23 mouse cellular contexts compared by ENCODE assay signal in genomic region chr3:39265606-39266005, GRCm38 (mm10).
DNase-seq lines count a peak whose midpoint lies in the region; ATAC-seq lines count a peak whose summit lies in the region.
"Had no signal": no experiment of that assay in that cellular context is flagged by ENCODE, and none has a peak within 500 bp of the region (broad histone marks: within the 10 kb centered on the region; RNA-seq: fewer than 3 reads in every experiment).

No protein-coding gene starts in this region.

- peak; percentile 37; the same call in 1 of the 2 replicates for ATAC-seq in forebrain, embryonic 14.5 days
- ATAC-seq: hindbrain, postnatal 0 days; intestine, embryonic 16.5 days had no signal

- no peaks in the 10 kb centered on the region for H3K9me3 ChIP-seq in forebrain, embryonic 14.5 days (replicated peaks; ENCODE audit: control insufficient read depth, low read length)
- H3K9me3 ChIP-seq in forebrain, embryonic 10.5 days, result no peaks in the 10 kb centered on the region
- H3K9me3 ChIP-seq: embryonic facial prominence, embryonic 15.5 days; heart, embryonic 13.5 days; limb, embryonic 15.5 days had no signal

- WGBS in forebrain, embryonic 14.5 days, result 85% methylated on average over 1 of the region's 1 CpGs
- WGBS in forebrain, embryonic 10.5 days, result 94% methylated on average over 1 of the region's 1 CpGs

- no peaks in the 10 kb centered on the region for H3K4me1 ChIP-seq in forebrain, embryonic 14.5 days (ENCODE audit: control insufficient read depth, insufficient read depth, low read length)
- no peaks in the 10 kb centered on the region for H3K4me1 ChIP-seq in forebrain, embryonic 10.5 days
- H3K4me1 ChIP-seq: embryonic facial prominence, embryonic 15.5 days; heart, embryonic 13.5 days; limb, embryonic 15.5 days had no signal

- H3K27me3 ChIP-seq in forebrain, embryonic 14.5 days (replicated peaks; ENCODE audit: control insufficient read depth, insufficient read depth, low read length), result no peaks in the 10 kb centered on the region
- H3K27me3 ChIP-seq in forebrain, embryonic 10.5 days (ENCODE audit: poor library complexity, severe bottlenecking), result no peaks in the 10 kb centered on the region
- H3K27me3 ChIP-seq: embryonic facial prominence, embryonic 15.5 days; heart, embryonic 13.5 days; limb, embryonic 15.5 days had no signal

- no peak overlapping the region for H3K9ac ChIP-seq in forebrain, embryonic 14.5 days (ENCODE audit: low read length)
- H3K9ac ChIP-seq: embryonic facial prominence, embryonic 15.5 days; heart, embryonic 13.5 days; limb, embryonic 15.5 days; liver, embryonic 14.5 days; lung, embryonic 14.5 days had no signal

- no peak overlapping the region for H3K4me3 ChIP-seq in forebrain, embryonic 14.5 days (ENCODE audit: low read depth, low read length)
- H3K4me3 ChIP-seq in forebrain, embryonic 10.5 days, result no peak overlapping the region
- H3K4me3 ChIP-seq: embryonic facial prominence, embryonic 15.5 days; heart, embryonic 13.5 days; limb, embryonic 15.5 days had no signal

- no peak overlapping the region for H3K4me2 ChIP-seq in forebrain, embryonic 14.5 days (ENCODE audit: low read length)
- H3K4me2 ChIP-seq: embryonic facial prominence, embryonic 15.5 days; heart, embryonic 13.5 days; limb, embryonic 15.5 days; lung, embryonic 14.5 days had no signal

- H3K36me3 ChIP-seq in forebrain, embryonic 14.5 days (ENCODE audit: control insufficient read depth, insufficient read depth, low read length), result no peaks in the 10 kb centered on the region
- no peaks in the 10 kb centered on the region for H3K36me3 ChIP-seq in forebrain, embryonic 10.5 days (replicated peaks)
- H3K36me3 ChIP-seq: embryonic facial prominence, embryonic 15.5 days; heart, embryonic 13.5 days; limb, embryonic 15.5 days had no signal

- H3K27ac ChIP-seq in forebrain, embryonic 14.5 days (ENCODE audit: low read depth, low read length), result no peak overlapping the region
- no peak overlapping the region for H3K27ac ChIP-seq in forebrain, embryonic 10.5 days
- H3K27ac ChIP-seq: embryonic facial prominence, embryonic 15.5 days; heart, embryonic 13.5 days; hindbrain, postnatal 0 days; limb, embryonic 15.5 days; liver, embryonic 14.5 days; stomach, postnatal 0 days had no signal

- DNase-seq in adrenal gland, adult 2 months, result peak; percentile 11
- no peak for DNase-seq in adrenal gland, postnatal 10 days
- DNase-seq in forebrain, embryonic 14.5 days (ENCODE audit: low spot score), result peak; percentile 33
- DNase-seq in forebrain, embryonic 10.5 days (ENCODE audit: extremely low spot score, low spot score), result no peak
- DNase-seq in layer of hippocampus, postnatal 10 days (ENCODE audit: low spot score in 2 of 2), result peak; percentile 20 to 26
- no peak for DNase-seq in layer of hippocampus, postnatal 25 days (ENCODE audit: extremely low spot score in 1 of 2, low spot score in 1 of 2)
- DNase-seq in adipocyte (ENCODE audit: low spot score), result peak; percentile 74
- DNase-seq in right cerebral cortex, postnatal 4 days, result no peak
- DNase-seq: gastrocnemius, postnatal 25 days; heart, adult 18-20 months; heart, postnatal 14 days; kidney, adult 9 months; layer of hippocampus, postnatal 36 days; lung, embryonic 14.5 days; lung, postnatal 4 days; midbrain, embryonic 14.5 days had no signal

Comparison
In these comparisons a context has a peak if more than half of its experiments do, and no peak if none do; other contexts are left out.
1. DNase-seq: peak in adrenal gland, adult 2 months (single experiment), forebrain, embryonic 14.5 days (single experiment), layer of hippocampus, postnatal 10 days (2 of 2) and adipocyte (single experiment); none in adrenal gland, postnatal 10 days (single experiment), forebrain, embryonic 10.5 days (single experiment), layer of hippocampus, postnatal 25 days (0 of 2) and right cerebral cortex, postnatal 4 days (single experiment).